Mouse (Mus musculus) embryonic fibroblast, embryonic 13.5 days (primary cell): Measurements from ENCODE around the gene Mettl18. TPM values are rescaled to one million over a fixed set of nuclear protein-coding genes. Genes with fewer than 3 reads are reported as not detected.

Source experiments
- H3K27ac ChIP-seq: 2 replicates; pipeline ENCODE4 v1.5.1; 2012; ENCODE audit warnings: low read length, control low read depth, inconsistent platforms; ENCODE audit not compliant: insufficient read depth
- H3K4me1 ChIP-seq: 2 replicates; pipeline ENCODE4 v1.6.1; 2011; ENCODE audit warnings: low read length; ENCODE audit not compliant: control insufficient read depth, insufficient read depth
- H3K4me3 ChIP-seq: 2 replicates; pipeline ENCODE4 v1.5.1; 2011; ENCODE audit warnings: mild to moderate bottlenecking, control low read depth, low read length; ENCODE audit not compliant: insufficient read depth
- CTCF ChIP-seq: IDR thresholded peaks from 2 replicates; pipeline ENCODE4 v1.5.1; 2011; ENCODE audit warnings: mild to moderate bottlenecking, control low read depth, low read length, moderate library complexity, borderline replicate concordance; ENCODE audit not compliant: insufficient read depth
- POLR2A ChIP-seq: IDR thresholded peaks from 2 replicates; pipeline ENCODE4 v1.6.1; 2011; ENCODE audit warnings: low read depth, mild to moderate bottlenecking, control low read depth, low read length, moderate library complexity
- polyA plus RNA-seq: library from polyadenylated mRNA; stranded (reverse); fragments of >200 nt; gene quantifications from 2 replicates; pipeline ENCODE4 v1.2.4, GENCODE M21; 2011; ENCODE audit warnings: low read depth; ENCODE audit not compliant: missing spikeins, insufficient read length

The Mettl18 gene
- polyA plus RNA-seq, 1 experiment, result 4.1 TPM

DNA sequence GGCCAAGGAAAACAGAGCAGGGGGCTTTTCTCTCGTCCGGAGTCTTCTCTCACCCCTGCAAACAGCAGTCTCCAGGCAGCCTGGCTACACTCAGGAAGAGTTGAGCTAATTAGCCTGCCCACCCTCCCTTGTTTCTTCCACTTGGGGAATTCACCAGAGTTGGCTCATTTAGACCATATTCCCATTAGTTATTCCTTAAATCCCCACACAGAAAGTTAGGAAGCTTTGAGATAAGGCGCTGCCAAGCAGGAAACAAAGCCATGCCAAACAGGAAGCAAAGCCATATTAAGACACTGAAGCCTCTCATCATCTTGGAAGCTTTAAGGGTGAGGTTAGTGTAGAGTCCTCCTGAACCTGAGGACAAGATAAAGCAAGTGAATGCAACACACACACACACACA is 48.9 kb downstream of the Mettl18 start:
- no peak for TF ChIP-seq CTCF
- no peak for TF ChIP-seq POLR2A
- no peak overlapping the region for H3K27ac ChIP-seq
- H3K4me3 ChIP-seq, result no peak overlapping the region
- peaks cover 4% of the 10 kb centered on the region; the same call in 1 of the 2 replicates for H3K4me1 ChIP-seq

Other genes with a start within 250 kb of the Mettl18 start
- 48.8 and 53.1 TPM in 2 replicates for gene Kifap3, start 215.3 kb upstream of the Mettl18 start, polyA plus RNA-seq
- gene Scyl3, start 65.8 kb upstream of the Mettl18 start, polyA plus RNA-seq, result 21.7 TPM in 2 replicates
- 9.8 and 12.6 TPM in 2 replicates for gene BC055324, start 93 bp upstream of the Mettl18 start, polyA plus RNA-seq
- 0.18 and 0.33 TPM in 2 replicates for gene Sele, start 53.3 kb downstream of the Mettl18 start, polyA plus RNA-seq
- gene Sell, start 67.1 kb downstream of the Mettl18 start, polyA plus RNA-seq, result not detected in 2 replicates
- gene Selp, start 120.4 kb downstream of the Mettl18 start, polyA plus RNA-seq, result 1.7 and 3.7 TPM in 2 replicates
- gene F5, start 156.9 kb downstream of the Mettl18 start, polyA plus RNA-seq, result 0.37 TPM in 1 of 2 replicates, not detected in the other